Mouse (Mus musculus) C2C12 (cell line): ENCODE results near the gene Ccdc90b. TPM values are rescaled to one million over a fixed set of nuclear protein-coding genes. Genes with fewer than 3 reads are reported as not detected.

Experiments used
- H3K27me3 ChIP-seq: one replicate; pipeline ENCODE4 v1.6.1; 2011; ENCODE audit not compliant: control insufficient read depth, insufficient read depth, insufficient read length
- H3K36me3 ChIP-seq: one replicate; pipeline ENCODE4 v1.6.1; 2011; ENCODE audit not compliant: control insufficient read depth, insufficient read depth
- H3K4me3 ChIP-seq: one replicate; pipeline ENCODE4 v1.5.1; 2011; ENCODE audit warnings: mild to moderate bottlenecking, control low read depth; ENCODE audit not compliant: poor library complexity, insufficient read depth, severe bottlenecking
- H3K79me2 ChIP-seq: one replicate; pipeline ENCODE4 v1.6.1; 2011; ENCODE audit not compliant: control insufficient read depth, insufficient read depth
- H3K79me3 ChIP-seq: one replicate; pipeline ENCODE4 v1.6.1; 2011; ENCODE audit warnings: low read depth, control low read depth
- H3ac ChIP-seq: one replicate; pipeline ENCODE3; 2011; ENCODE audit warnings: low read depth; ENCODE audit not compliant: control insufficient read depth, insufficient read length
- CEBPB ChIP-seq: IDR thresholded peaks from one replicate; pipeline ENCODE4 v1.6.1; 2011; ENCODE audit warnings: low read depth, mild to moderate bottlenecking, control low read depth, moderate library complexity
- CTCF ChIP-seq: IDR thresholded peaks from one replicate; pipeline ENCODE4 v1.5.1; 2011; ENCODE audit not compliant: control insufficient read depth, insufficient read depth, insufficient read length
- FOSL1 ChIP-seq: IDR thresholded peaks from one replicate; pipeline ENCODE4 v1.8.0; 2011; ENCODE audit warnings: mild to moderate bottlenecking, low read length; ENCODE audit not compliant: poor library complexity, insufficient read depth, severe bottlenecking
- MAX ChIP-seq: IDR thresholded peaks from one replicate; pipeline ENCODE4 v1.6.1; 2011; ENCODE audit warnings: mild to moderate bottlenecking, control low read depth
- MYOD1 ChIP-seq: IDR thresholded peaks from one replicate; pipeline ENCODE4 v1.6.1; 2011; ENCODE audit warnings: low read depth; ENCODE audit not compliant: control insufficient read depth, insufficient read length
- MYOG ChIP-seq: IDR thresholded peaks from one replicate; pipeline ENCODE4 v1.6.1; 2011; ENCODE audit not compliant: control insufficient read depth, insufficient read length; ENCODE audit errors: extremely low read depth
- USF1 ChIP-seq: IDR thresholded peaks from one replicate; pipeline ENCODE4 v1.6.1; 2011; ENCODE audit warnings: low read depth, mild to moderate bottlenecking, control low read depth, moderate library complexity
- polyA plus RNA-seq: library from polyadenylated mRNA; unstranded; fragments of >200 nt; fragmentation: generic; extraction: Trizol; gene quantifications from one replicate; pipeline ENCODE4 v1.2.1, GENCODE M21; 2012; ENCODE audit warnings: missing spikeins

Ccdc90b gene
- polyA plus RNA-seq, 1 experiment = 7.9 TPM

- TF ChIP-seq CEBPB = no peak
- no peak for TF ChIP-seq MAX
- TF ChIP-seq FOSL1 = no peak
- TF ChIP-seq CTCF = no peak
- no peak for TF ChIP-seq MYOG
- no peak for TF ChIP-seq USF1
- no peak for TF ChIP-seq MYOD1
- Histone ChIP-seq H3K36me3 (peaks cover 4% of the 10 kb centered on the region), H3ac (no peak overlapping the region), H3K79me2 (no peaks in the 10 kb centered on the region), H3K79me3 (no peaks in the 10 kb centered on the region), H3K4me3 (no peak overlapping the region), H3K27me3 (no peaks in the 10 kb centered on the region)
These were observed 19.7 kb downstream of the Ccdc90b start for GRCm38 (mm10) chr7:92580491-92581207.

- Histone ChIP-seq H3K79me2 (no peaks in the 10 kb centered on the region), H3ac (no peak overlapping the region), H3K36me3 (peaks cover 4% of the 10 kb centered on the region), H3K27me3 (no peaks in the 10 kb centered on the region), H3K79me3 (no peaks in the 10 kb centered on the region), H3K4me3 (no peak overlapping the region)
- TF ChIP-seq MAX = no peak
- TF ChIP-seq CEBPB = no peak
- no peak for TF ChIP-seq FOSL1
- TF ChIP-seq CTCF = no peak
These were observed 22.6 kb downstream of the Ccdc90b start for GRCm38 (mm10) chr7:92583567-92583966.

GRCm38 (mm10) chr7:92589986-92590385 is 29.0 kb downstream of the Ccdc90b start:
- Histone ChIP-seq H3ac (no peak overlapping the region), H3K79me2 (no peaks in the 10 kb centered on the region), H3K27me3 (no peaks in the 10 kb centered on the region), H3K79me3 (no peaks in the 10 kb centered on the region), H3K36me3 (no peaks in the 10 kb centered on the region), H3K4me3 (no peak overlapping the region)
- TF ChIP-seq CEBPB (no peak), MAX (no peak), MYOG (no peak), USF1 (no peak), FOSL1 (no peak), CTCF (no peak), MYOD1 (no peak)

- H3K79me2 ChIP-seq = no peaks in the 10 kb centered on the region
- H3K36me3 ChIP-seq = no peaks in the 10 kb centered on the region
- H3ac ChIP-seq = no peak overlapping the region
- no peaks in the 10 kb centered on the region for H3K79me3 ChIP-seq
- H3K4me3 ChIP-seq = no peak overlapping the region
- TF ChIP-seq USF1 (no peak), FOSL1 (no peak), MYOD1 (no peak), CEBPB (no peak)
- no peaks in the 10 kb centered on the region for H3K27me3 ChIP-seq
These were observed 29.9 kb downstream of the Ccdc90b start for GRCm38 (mm10) chr7:92590842-92591241.

GRCm38 (mm10) chr7:92604961-92605360 is 44.0 kb downstream of the Ccdc90b start:
- H3K27me3 ChIP-seq = no peaks in the 10 kb centered on the region
- no peak overlapping the region for H3ac ChIP-seq
- no peaks in the 10 kb centered on the region for H3K36me3 ChIP-seq
- TF ChIP-seq FOSL1 (no peak), MYOD1 (no peak), CTCF (no peak), MAX (no peak), CEBPB (no peak), MYOG (no peak), USF1 (no peak)
- no peak overlapping the region for H3K4me3 ChIP-seq
- no peaks in the 10 kb centered on the region for H3K79me3 ChIP-seq
- H3K79me2 ChIP-seq = no peaks in the 10 kb centered on the region

- H3ac ChIP-seq = no peak overlapping the region
- H3K27me3 ChIP-seq = no peaks in the 10 kb centered on the region
- H3K4me3 ChIP-seq = no peak overlapping the region
- no peaks in the 10 kb centered on the region for H3K79me2 ChIP-seq
- no peaks in the 10 kb centered on the region for H3K79me3 ChIP-seq
- no peaks in the 10 kb centered on the region for H3K36me3 ChIP-seq
- TF ChIP-seq USF1 = no peak
- TF ChIP-seq MYOD1 = no peak
- TF ChIP-seq MYOG = no peak
- TF ChIP-seq FOSL1 = no peak
These were observed 49.9 kb downstream of the Ccdc90b start for GRCm38 (mm10) chr7:92610830-92611229.
